Mouse (Mus musculus) C2C12 (cell line): Measurements from ENCODE around the gene Pkig. TPM values are rescaled to one million over a fixed set of nuclear protein-coding genes. Genes with fewer than 3 reads are reported as not detected.

Experiments used
- H3K27me3 ChIP-seq: one replicate; pipeline ENCODE4 v1.6.1; 2011; ENCODE audit not compliant: control insufficient read depth, insufficient read depth, insufficient read length
- H3K36me3 ChIP-seq: one replicate; pipeline ENCODE4 v1.6.1; 2011; ENCODE audit not compliant: control insufficient read depth, insufficient read depth
- H3K4me3 ChIP-seq: one replicate; pipeline ENCODE4 v1.5.1; 2011; ENCODE audit warnings: mild to moderate bottlenecking, control low read depth; ENCODE audit not compliant: poor library complexity, insufficient read depth, severe bottlenecking
- H3K79me2 ChIP-seq: one replicate; pipeline ENCODE4 v1.6.1; 2011; ENCODE audit not compliant: control insufficient read depth, insufficient read depth
- H3K79me3 ChIP-seq: one replicate; pipeline ENCODE4 v1.6.1; 2011; ENCODE audit warnings: low read depth, control low read depth
- H3ac ChIP-seq: one replicate; pipeline ENCODE3; 2011; ENCODE audit warnings: low read depth; ENCODE audit not compliant: control insufficient read depth, insufficient read length
- CEBPB ChIP-seq: IDR thresholded peaks from one replicate; pipeline ENCODE4 v1.6.1; 2011; ENCODE audit warnings: low read depth, mild to moderate bottlenecking, control low read depth, moderate library complexity
- CTCF ChIP-seq: IDR thresholded peaks from one replicate; pipeline ENCODE4 v1.5.1; 2011; ENCODE audit not compliant: control insufficient read depth, insufficient read depth, insufficient read length
- FOSL1 ChIP-seq: IDR thresholded peaks from one replicate; pipeline ENCODE4 v1.8.0; 2011; ENCODE audit warnings: mild to moderate bottlenecking, low read length; ENCODE audit not compliant: poor library complexity, insufficient read depth, severe bottlenecking
- MAX ChIP-seq: IDR thresholded peaks from one replicate; pipeline ENCODE4 v1.6.1; 2011; ENCODE audit warnings: mild to moderate bottlenecking, control low read depth
- MYOD1 ChIP-seq: IDR thresholded peaks from one replicate; pipeline ENCODE4 v1.6.1; 2011; ENCODE audit warnings: low read depth; ENCODE audit not compliant: control insufficient read depth, insufficient read length
- MYOG ChIP-seq: IDR thresholded peaks from one replicate; pipeline ENCODE4 v1.6.1; 2011; ENCODE audit not compliant: control insufficient read depth, insufficient read length; ENCODE audit errors: extremely low read depth
- USF1 ChIP-seq: IDR thresholded peaks from one replicate; pipeline ENCODE4 v1.6.1; 2011; ENCODE audit warnings: low read depth, mild to moderate bottlenecking, control low read depth, moderate library complexity
- polyA plus RNA-seq: library from polyadenylated mRNA; unstranded; fragments of >200 nt; fragmentation: generic; extraction: Trizol; gene quantifications from one replicate; pipeline ENCODE4 v1.2.1, GENCODE M21; 2012; ENCODE audit warnings: missing spikeins

Pkig gene
- polyA plus RNA-seq, 1 experiment: 254 TPM

DNA sequence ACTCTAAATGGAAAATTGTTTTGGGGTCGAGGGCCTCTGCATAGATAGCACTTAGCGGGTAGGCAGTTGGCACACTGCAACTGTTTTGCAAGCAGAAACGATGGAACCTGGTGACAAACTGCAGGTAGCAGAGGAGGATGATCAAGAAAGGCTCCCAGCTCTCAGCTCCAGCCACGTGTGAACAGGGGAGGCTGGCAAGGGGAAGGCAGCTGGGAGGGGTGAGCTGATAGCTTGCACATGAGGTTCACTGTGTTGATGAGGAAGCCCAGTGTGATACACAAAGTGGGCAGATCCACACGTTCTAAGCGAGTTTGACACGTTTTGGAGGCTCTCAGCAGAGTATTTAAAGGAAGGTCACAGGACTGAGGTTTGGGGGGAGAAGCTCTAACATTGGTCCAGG lies 54.3 kb downstream of the Pkig start:
- H3K4me3 ChIP-seq: no peak overlapping the region
- no peaks in the 10 kb centered on the region for H3K36me3 ChIP-seq
- no peaks in the 10 kb centered on the region for H3K79me3 ChIP-seq
- no peaks in the 10 kb centered on the region for H3K79me2 ChIP-seq
- no peaks in the 10 kb centered on the region for H3K27me3 ChIP-seq
- no peak overlapping the region for H3ac ChIP-seq
- TF ChIP-seq MYOG (no peak), CTCF (no peak), CEBPB (no peak), USF1 (no peak), MAX (no peak), FOSL1 (no peak), MYOD1 (no peak)

DNA sequence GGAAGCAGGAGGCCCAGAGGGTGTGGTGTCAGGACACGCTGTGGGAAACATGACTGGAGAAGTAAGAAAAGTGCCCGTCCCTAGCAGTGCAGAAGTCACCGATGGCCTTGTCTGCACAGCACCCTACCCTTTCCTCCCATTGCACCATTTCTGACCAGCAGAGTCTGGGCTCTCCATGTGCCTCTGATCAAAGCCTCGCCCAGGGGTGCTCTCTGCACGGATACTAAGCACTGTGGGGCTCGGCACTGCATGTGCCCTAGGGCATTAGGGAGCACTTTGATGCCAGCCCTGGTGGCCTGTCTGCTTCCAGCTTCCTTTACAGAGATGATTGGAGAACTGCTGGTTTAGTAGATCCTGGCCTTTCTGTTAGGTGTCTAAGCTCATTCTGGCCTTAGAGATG lies 54.7 kb downstream of the Pkig start:
- H3K27me3 ChIP-seq: no peaks in the 10 kb centered on the region
- no peaks in the 10 kb centered on the region for H3K36me3 ChIP-seq
- TF ChIP-seq MAX (no peak), USF1 (no peak), MYOG (no peak), CTCF (no peak), CEBPB (no peak), MYOD1 (no peak), FOSL1 (no peak)
- no peaks in the 10 kb centered on the region for H3K79me2 ChIP-seq
- H3K79me3 ChIP-seq: no peaks in the 10 kb centered on the region
- H3ac ChIP-seq: no peak overlapping the region
- no peak overlapping the region for H3K4me3 ChIP-seq

DNA sequence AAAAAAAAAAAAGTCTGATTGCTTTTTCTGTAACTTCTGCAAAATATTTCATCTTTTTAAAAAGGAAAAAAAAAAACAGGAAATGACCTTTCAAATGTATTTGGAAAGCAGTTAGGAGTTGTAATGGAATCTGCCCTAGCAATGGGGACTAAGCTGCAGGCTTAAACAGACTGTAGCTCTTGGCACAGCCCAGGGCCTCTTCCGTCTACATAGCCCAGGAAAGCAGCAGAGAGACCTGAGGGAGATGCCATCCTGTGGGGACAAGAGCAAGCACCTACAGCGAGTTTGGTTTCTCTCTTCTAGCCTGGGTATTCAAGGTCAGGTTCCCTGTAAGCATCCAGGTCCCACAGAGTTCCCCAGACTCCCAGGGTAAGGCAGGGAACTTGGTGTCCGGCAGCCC lies 55.2 kb downstream of the Pkig start:
- Histone ChIP-seq H3K79me3 (no peaks in the 10 kb centered on the region), H3K4me3 (no peak overlapping the region), H3ac (no peak overlapping the region), H3K27me3 (no peaks in the 10 kb centered on the region), H3K36me3 (no peaks in the 10 kb centered on the region), H3K79me2 (no peaks in the 10 kb centered on the region)
- TF ChIP-seq CTCF: no peak
- no peak for TF ChIP-seq MYOG
- no peak for TF ChIP-seq MYOD1
- no peak for TF ChIP-seq MAX
- TF ChIP-seq USF1: no peak
- TF ChIP-seq CEBPB: no peak
- no peak for TF ChIP-seq FOSL1

DNA sequence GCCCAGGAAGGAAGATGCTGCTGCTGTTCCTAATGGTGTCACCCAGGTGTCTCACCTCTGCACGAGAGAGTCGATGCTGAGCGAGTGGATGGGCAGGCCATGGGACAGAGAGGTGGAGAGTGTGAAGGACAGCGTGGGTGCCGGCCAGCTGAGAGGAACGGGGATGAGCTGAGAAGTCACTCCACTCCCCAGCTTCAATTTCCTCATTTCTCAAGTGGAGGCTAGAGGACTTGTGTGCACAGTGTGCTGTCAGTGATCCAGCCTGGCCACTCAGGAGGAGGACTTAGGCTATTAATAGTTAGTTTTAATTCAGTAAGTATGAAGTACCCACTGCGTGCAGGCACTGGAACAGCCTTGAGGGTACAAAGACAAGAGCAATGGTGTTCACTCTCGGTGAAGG lies 58.3 kb downstream of the Pkig start:
- H3K79me2 ChIP-seq: no peaks in the 10 kb centered on the region
- H3K4me3 ChIP-seq: no peak overlapping the region
- H3K27me3 ChIP-seq: no peaks in the 10 kb centered on the region
- no peaks in the 10 kb centered on the region for H3K79me3 ChIP-seq
- peaks cover under 1% of the 10 kb centered on the region for H3K36me3 ChIP-seq
- no peak overlapping the region for H3ac ChIP-seq
- TF ChIP-seq MAX: no peak
- TF ChIP-seq USF1: no peak
- no peak for TF ChIP-seq CTCF
- TF ChIP-seq FOSL1: no peak
- TF ChIP-seq MYOD1: no peak

DNA sequence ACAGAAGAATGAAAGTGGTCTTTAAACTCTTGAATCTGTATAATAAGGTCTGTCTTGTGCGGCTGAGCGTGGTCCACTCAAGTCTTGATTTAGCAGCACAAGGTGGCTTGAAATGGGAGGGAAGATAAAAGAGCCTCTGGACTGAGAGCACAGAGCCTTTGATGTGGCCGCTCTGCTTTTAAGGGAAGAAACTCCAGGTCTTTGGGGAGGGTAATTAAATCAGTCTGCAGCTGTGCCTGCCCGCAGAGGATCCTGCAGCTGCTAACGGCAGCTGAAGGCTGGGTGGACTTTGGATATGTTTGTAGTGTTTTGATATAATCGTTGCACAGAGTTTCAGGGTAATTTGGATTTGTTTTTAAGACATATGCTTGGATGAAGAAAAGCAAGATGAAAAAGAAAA lies 58.7 kb downstream of the Pkig start:
- Histone ChIP-seq H3ac (no peak overlapping the region), H3K79me3 (no peaks in the 10 kb centered on the region), H3K79me2 (no peaks in the 10 kb centered on the region), H3K27me3 (no peaks in the 10 kb centered on the region), H3K4me3 (no peak overlapping the region), H3K36me3 (peaks cover 5% of the 10 kb centered on the region)
- TF ChIP-seq MYOD1 (peak; percentile 21), CTCF (no peak)

- no peak for TF ChIP-seq CTCF
- H3K36me3 ChIP-seq: peaks cover 7% of the 10 kb centered on the region
- no peaks in the 10 kb centered on the region for H3K27me3 ChIP-seq
- no peaks in the 10 kb centered on the region for H3K79me2 ChIP-seq
- no peak overlapping the region for H3ac ChIP-seq
- no peak overlapping the region for H3K4me3 ChIP-seq
- no peaks in the 10 kb centered on the region for H3K79me3 ChIP-seq
Observed at GRCm38 (mm10) chr2:163718526-163718925, 60.3 kb downstream of the Pkig start.
